Mouse (Mus musculus) bone marrow macrophage, adult 2 months (primary cell): ENCODE measurements around the gene Dpf3. TPM values are rescaled to one million over a fixed set of nuclear protein-coding genes. Genes with fewer than 3 reads are reported as not detected.

ENCODE experiments used
- H3K27ac ChIP-seq: 2 replicates; pipeline ENCODE4 v1.5.1; 2012; ENCODE audit warnings: low read depth, low read length; ENCODE audit not compliant: insufficient read depth
- H3K4me1 ChIP-seq: 2 replicates; pipeline ENCODE4 v1.6.1; 2012; ENCODE audit warnings: low read length; ENCODE audit not compliant: control insufficient read depth, insufficient read depth
- H3K4me3 ChIP-seq: 2 replicates; pipeline ENCODE4 v1.5.1; 2012; ENCODE audit warnings: mild to moderate bottlenecking, low read length, moderate library complexity; ENCODE audit not compliant: insufficient read depth
- CTCF ChIP-seq: IDR thresholded peaks from 2 replicates; pipeline ENCODE4 v1.5.1; 2012; ENCODE audit warnings: low read depth, mild to moderate bottlenecking, low read length, moderate library complexity
- POLR2A ChIP-seq: IDR thresholded peaks from 2 replicates; pipeline ENCODE4 v1.6.1; 2012; ENCODE audit warnings: mild to moderate bottlenecking, low read depth, low read length, borderline replicate concordance
- polyA plus RNA-seq: library from polyadenylated mRNA; stranded (reverse); fragments of >200 nt; gene quantifications from 2 replicates; pipeline ENCODE4 v1.2.4, GENCODE M21; 2012; ENCODE audit not compliant: missing spikeins, insufficient read depth, insufficient read length

The Dpf3 gene
- polyA plus RNA-seq, 1 experiment: not detected

- H3K4me3 ChIP-seq: peak overlapping the region; percentile 71
- H3K4me1 ChIP-seq: no peaks in the 10 kb centered on the region
- TF ChIP-seq POLR2A (no peak), CTCF (no peak)
- no peak overlapping the region for H3K27ac ChIP-seq
Measured at GRCm38 (mm10) chr12:83488211-83488941, 860 bp upstream of the Dpf3 start.

GRCm38 (mm10) chr12:83486671-83487461 is 650 bp downstream of the Dpf3 start:
- Histone ChIP-seq H3K27ac (no peak overlapping the region), H3K4me3 (peak overlapping the region; percentile 71), H3K4me1 (no peaks in the 10 kb centered on the region)
- TF ChIP-seq POLR2A (no peak), CTCF (no peak)

GRCm38 (mm10) chr12:83485911-83486670 is 1.4 kb downstream of the Dpf3 start:
- Histone ChIP-seq H3K4me3 (peak overlapping the region; percentile 71), H3K4me1 (no peaks in the 10 kb centered on the region), H3K27ac (no peak overlapping the region)
- TF ChIP-seq CTCF: no peak
- no peak for TF ChIP-seq POLR2A

- Histone ChIP-seq H3K4me1 (no peaks in the 10 kb centered on the region), H3K27ac (no peak overlapping the region), H3K4me3 (no peak overlapping the region)
- TF ChIP-seq POLR2A: no peak
- peak; percentile 32; the same call in 1 of the 2 replicates for TF ChIP-seq CTCF
Measured at GRCm38 (mm10) chr12:83484855-83485745, 2.4 kb downstream of the Dpf3 start.

DNA sequence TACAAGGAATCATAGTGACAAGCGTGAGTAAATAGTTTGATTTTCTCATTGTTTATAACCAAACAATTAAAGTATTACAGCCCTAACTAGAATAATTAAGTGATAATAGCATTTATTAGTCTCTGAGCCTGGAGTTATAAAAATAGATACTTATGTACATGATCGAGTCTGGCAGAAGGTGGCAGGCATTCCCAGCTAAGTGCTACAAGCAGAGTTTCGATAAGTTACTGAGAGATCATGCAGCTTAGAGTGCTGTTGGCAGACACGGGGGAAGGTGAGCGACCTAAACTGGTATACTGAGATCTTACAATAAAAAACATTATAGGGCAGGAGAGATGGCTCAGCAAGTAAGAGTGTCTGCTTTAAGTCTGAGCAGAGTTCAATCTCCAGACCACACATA is 3.9 kb downstream of the Dpf3 start:
- Histone ChIP-seq H3K4me1 (no peaks in the 10 kb centered on the region), H3K4me3 (no peak overlapping the region), H3K27ac (no peak overlapping the region)
- TF ChIP-seq POLR2A (no peak), CTCF (no peak)

GRCm38 (mm10) chr12:83481439-83481838 is 6.1 kb downstream of the Dpf3 start:
- Histone ChIP-seq H3K4me3 (no peak overlapping the region), H3K27ac (no peak overlapping the region), H3K4me1 (no peaks in the 10 kb centered on the region)
- no peak for TF ChIP-seq POLR2A
- TF ChIP-seq CTCF: no peak

- TF ChIP-seq CTCF (no peak), POLR2A (no peak)
- H3K4me3 ChIP-seq: no peak overlapping the region
- H3K27ac ChIP-seq: no peak overlapping the region
- no peaks in the 10 kb centered on the region for H3K4me1 ChIP-seq
Measured at GRCm38 (mm10) chr12:83479818-83480401, 7.6 kb downstream of the Dpf3 start.

- no peak for TF ChIP-seq CTCF
- no peak for TF ChIP-seq POLR2A
- Histone ChIP-seq H3K27ac (no peak overlapping the region), H3K4me3 (no peak overlapping the region), H3K4me1 (no peaks in the 10 kb centered on the region)
Measured at GRCm38 (mm10) chr12:83479140-83479539, 8.4 kb downstream of the Dpf3 start.

- no peak overlapping the region for H3K27ac ChIP-seq
- H3K4me1 ChIP-seq: no peaks in the 10 kb centered on the region
- TF ChIP-seq POLR2A: no peak
- no peak for TF ChIP-seq CTCF
- H3K4me3 ChIP-seq: no peak overlapping the region
Measured at GRCm38 (mm10) chr12:83476277-83476676, 11.2 kb downstream of the Dpf3 start.
